Mouse (Mus musculus): ENCODE measurements around the gene Krt7. TPM values are rescaled to one million over a fixed set of nuclear protein-coding genes. Genes with fewer than 3 reads are reported as not detected.

Krt7 gene
- polyA plus RNA-seq, 1 experiment from 2014 or later: 23.1 TPM

GRCm38 (mm10) chr15:101369382-101370100 lies 41.3 kb upstream of the Krt7 start:
- no peak for ATAC-seq (ENCODE audit: insufficient number of reproducible peaks, insufficient read depth, low FRiP score, low TSS enrichment, low read depth)
- peak overlapping the region; percentile 27; the same call in 1 of the 2 replicates for H3K4me2 ChIP-seq
- WGBS: 27% methylated on average over 12 of the region's 12 CpGs
- H3K4me3 ChIP-seq: no peak overlapping the region
- H3K9ac ChIP-seq: no peak overlapping the region
- no peaks in the 10 kb centered on the region for H3K36me3 ChIP-seq
- H3K27ac ChIP-seq: peak overlapping the region; percentile 69
- no peaks in the 10 kb centered on the region for H3K27me3 ChIP-seq
- no peaks in the 10 kb centered on the region for H3K9me3 ChIP-seq
- H3K4me1 ChIP-seq: peaks cover 31% of the 10 kb centered on the region

DNA sequence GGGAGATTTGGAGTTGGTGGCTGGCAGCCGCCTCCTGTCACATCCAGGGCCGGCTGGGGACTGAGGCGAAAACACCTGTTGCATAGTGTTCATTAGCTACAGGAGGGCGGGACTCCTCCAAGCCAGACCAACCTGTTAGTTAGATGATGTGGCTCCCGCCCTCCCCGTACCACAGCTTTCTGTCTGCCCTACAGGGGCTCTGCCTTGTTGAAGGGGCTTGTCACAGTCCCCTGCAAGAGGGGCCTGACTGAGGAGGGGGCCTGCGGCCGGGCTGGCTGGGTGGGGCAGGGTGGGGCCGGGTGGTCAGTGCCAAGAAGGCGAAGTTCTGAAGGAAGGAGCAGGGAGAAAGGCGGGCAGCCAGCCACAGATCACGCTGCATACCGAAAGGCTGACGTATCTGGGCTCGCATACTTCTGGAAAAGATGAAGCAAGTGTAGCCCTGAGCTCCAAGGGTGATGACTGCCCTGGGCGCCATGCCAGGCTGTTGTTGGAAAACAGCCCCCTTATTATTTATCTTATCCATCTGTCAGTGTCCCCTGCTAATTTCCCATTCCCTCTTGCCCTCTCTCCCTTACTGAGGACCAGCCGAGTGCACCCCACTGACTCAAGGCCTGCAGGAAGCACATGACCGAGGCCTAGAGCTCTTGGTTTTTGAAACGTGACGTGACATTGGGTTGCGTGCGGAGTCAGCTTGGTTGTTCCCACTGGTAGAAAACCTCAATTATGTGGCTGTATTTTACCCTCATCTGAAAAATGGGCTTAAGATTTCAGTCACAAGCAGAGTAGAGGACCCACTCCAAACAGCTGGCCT lies 40.5 kb upstream of the Krt7 start, which contains the start of gene Krt80:
Gene Krt80, minus strand, starts transcription at position 62 of the 811 bp plus-strand sequence.
- H3K4me2 ChIP-seq: peak within 1 kb of the TSS; percentile 27; the same call in 1 of the 2 replicates
- no peaks in the 10 kb centered on the region for H3K9me3 ChIP-seq
- H3K27ac ChIP-seq: peak within 1 kb of the TSS; percentile 69
- ATAC-seq (ENCODE audit: insufficient number of reproducible peaks, insufficient read depth, low FRiP score, low TSS enrichment, low read depth): peak; percentile 59; the same call in 1 of the 2 replicates
- no peaks in the 10 kb centered on the region for H3K27me3 ChIP-seq
- H3K9ac ChIP-seq: no peak within 1 kb of the TSS
- H3K4me1 ChIP-seq: peaks cover 32% of the 10 kb centered on the region
- no peaks in the 10 kb centered on the region for H3K36me3 ChIP-seq
- 41% methylated on average over 22 of the region's 22 CpGs for WGBS
- H3K4me3 ChIP-seq: no peak within 1 kb of the TSS

DNA sequence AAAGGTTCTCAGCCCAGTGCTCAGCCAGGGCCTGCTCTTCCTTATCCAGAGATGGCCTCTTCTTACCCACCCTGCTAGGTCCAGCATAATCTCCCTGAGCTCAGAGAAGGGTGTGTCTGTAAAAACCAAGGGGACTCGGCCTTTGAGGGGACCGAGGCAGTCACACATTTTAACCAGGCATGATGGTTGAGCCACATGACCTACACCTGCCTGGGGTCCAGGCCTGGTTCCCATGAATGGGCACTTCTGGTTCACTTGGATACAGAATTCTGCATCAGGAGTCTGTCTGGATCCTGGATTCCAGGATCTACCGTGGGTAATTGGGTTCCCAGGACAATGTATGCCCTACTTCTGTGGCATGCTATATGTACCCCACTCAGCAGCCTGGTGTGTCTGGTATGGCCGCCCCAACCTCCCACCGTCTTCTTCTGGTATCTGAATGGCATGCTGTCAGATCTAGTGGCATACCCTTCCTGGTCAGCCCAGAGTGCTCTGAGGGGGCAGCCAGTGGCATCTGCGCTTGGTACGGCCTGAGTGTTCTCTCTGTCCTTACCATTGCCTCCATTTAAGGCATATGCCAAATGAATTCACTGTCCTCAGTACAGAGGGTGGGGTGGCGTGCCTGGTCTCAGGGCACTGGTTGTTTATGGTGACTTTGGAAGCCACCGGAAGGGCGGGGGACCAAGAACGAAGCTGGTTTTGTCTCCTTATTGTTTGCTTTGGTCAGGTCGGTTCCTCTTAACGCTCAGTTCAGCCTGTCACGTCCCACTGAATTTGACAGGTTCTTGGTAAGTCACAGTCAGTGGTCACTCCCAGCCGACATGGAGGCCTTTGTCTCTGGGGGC lies 39.5 kb upstream of the Krt7 start:
- H3K36me3 ChIP-seq: no peaks in the 10 kb centered on the region
- H3K4me2 ChIP-seq: no peak overlapping the region
- no peak overlapping the region for H3K4me3 ChIP-seq
- no peak overlapping the region for H3K9ac ChIP-seq
- ATAC-seq (ENCODE audit: insufficient number of reproducible peaks, insufficient read depth, low FRiP score, low TSS enrichment, low read depth): no peak
- peaks cover 27% of the 10 kb centered on the region for H3K4me1 ChIP-seq
- H3K27me3 ChIP-seq: no peaks in the 10 kb centered on the region
- no peak overlapping the region for H3K27ac ChIP-seq
- WGBS: 86% methylated on average over 15 of the region's 15 CpGs
- H3K9me3 ChIP-seq: no peaks in the 10 kb centered on the region

GRCm38 (mm10) chr15:101372131-101372977 lies 38.5 kb upstream of the Krt7 start:
- Histone ChIP-seq H3K4me2 (no peak overlapping the region), H3K4me1 (peaks cover 27% of the 10 kb centered on the region), H3K27ac (no peak overlapping the region), H3K36me3 (no peaks in the 10 kb centered on the region), H3K9me3 (no peaks in the 10 kb centered on the region), H3K27me3 (no peaks in the 10 kb centered on the region), H3K4me3 (no peak overlapping the region), H3K9ac (no peak overlapping the region; the same call in 1 of the 2 replicates)
- ATAC-seq (ENCODE audit: insufficient number of reproducible peaks, insufficient read depth, low FRiP score, low TSS enrichment, low read depth): no peak
- 63% methylated on average over 7 of the region's 7 CpGs for WGBS

DNA sequence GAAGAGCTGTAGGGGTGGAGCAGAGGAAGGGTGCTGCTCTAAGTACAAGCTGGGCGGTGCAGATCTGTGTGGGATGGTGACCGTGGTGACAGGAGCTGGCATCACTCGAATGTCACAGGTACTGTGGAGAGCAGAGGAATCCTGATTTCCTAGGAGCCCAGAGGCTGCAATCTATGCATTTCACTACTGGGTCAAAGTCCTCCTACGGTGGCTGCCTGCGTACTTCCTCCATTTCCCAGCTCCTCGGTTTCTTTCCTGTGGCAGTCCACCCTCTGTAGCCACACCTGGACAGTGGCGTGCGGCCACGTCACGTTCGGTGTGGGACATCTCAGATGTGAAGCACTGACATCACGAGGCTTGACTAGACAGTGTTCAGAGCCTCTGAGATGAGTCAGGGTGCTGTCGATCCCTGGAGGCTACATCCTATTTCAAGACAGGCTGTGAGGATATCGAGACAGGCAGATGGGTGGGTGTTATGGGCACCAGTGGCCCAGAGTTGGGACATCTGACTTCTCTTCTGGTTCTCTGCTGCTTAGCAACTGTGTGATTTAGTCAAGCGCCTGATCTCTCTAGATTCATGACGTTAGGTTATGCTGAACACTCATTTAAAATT lies 37.5 kb upstream of the Krt7 start:
- Histone ChIP-seq H3K9me3 (no peaks in the 10 kb centered on the region), H3K4me2 (no peak overlapping the region), H3K27me3 (no peaks in the 10 kb centered on the region), H3K36me3 (no peaks in the 10 kb centered on the region), H3K4me1 (peaks cover 27% of the 10 kb centered on the region), H3K9ac (no peak overlapping the region), H3K4me3 (no peak overlapping the region), H3K27ac (no peak overlapping the region)
- WGBS: 84% methylated on average over 16 of the region's 16 CpGs
- ATAC-seq (ENCODE audit: insufficient number of reproducible peaks, insufficient read depth, low FRiP score, low TSS enrichment, low read depth): no peak

- H3K9me3 ChIP-seq: no peaks in the 10 kb centered on the region
- H3K4me1 ChIP-seq: peaks cover 16% of the 10 kb centered on the region
- no peaks in the 10 kb centered on the region for H3K27me3 ChIP-seq
- no peaks in the 10 kb centered on the region for H3K36me3 ChIP-seq
- H3K4me2 ChIP-seq: no peak overlapping the region
- 41% methylated on average over 4 of the region's 4 CpGs for WGBS
- H3K27ac ChIP-seq: no peak overlapping the region
- no peak for ATAC-seq (ENCODE audit: insufficient number of reproducible peaks, insufficient read depth, low FRiP score, low TSS enrichment, low read depth)
- H3K4me3 ChIP-seq: no peak overlapping the region
- no peak overlapping the region for H3K9ac ChIP-seq
These were observed 36.0 kb upstream of the Krt7 start for GRCm38 (mm10) chr15:101374879-101375278.

GRCm38 (mm10) chr15:101375956-101376775 lies 34.7 kb upstream of the Krt7 start:
- Histone ChIP-seq H3K4me2 (no peak overlapping the region), H3K27ac (no peak overlapping the region), H3K4me3 (no peak overlapping the region), H3K9ac (no peak overlapping the region), H3K27me3 (no peaks in the 10 kb centered on the region), H3K36me3 (no peaks in the 10 kb centered on the region), H3K9me3 (no peaks in the 10 kb centered on the region), H3K4me1 (peaks cover 8% of the 10 kb centered on the region)
- ATAC-seq (ENCODE audit: insufficient number of reproducible peaks, insufficient read depth, low FRiP score, low TSS enrichment, low read depth): no peak
- 78% methylated on average over 6 of the region's 6 CpGs for WGBS

DNA sequence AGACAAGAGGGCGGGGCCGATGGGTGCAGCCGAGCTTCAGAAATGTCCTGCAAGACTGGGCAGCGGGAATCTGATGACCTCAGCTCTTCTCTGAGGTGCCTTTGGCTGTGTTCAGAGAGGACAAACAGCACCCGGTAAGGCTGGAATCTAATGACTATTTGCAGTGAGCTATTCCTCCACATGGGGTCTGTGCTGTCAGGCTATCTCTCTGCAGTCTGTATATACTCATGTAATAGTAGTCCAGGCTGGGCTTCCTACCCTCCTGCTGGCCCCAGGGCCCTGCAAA lies 34.1 kb upstream of the Krt7 start:
- no peaks in the 10 kb centered on the region for H3K36me3 ChIP-seq
- H3K4me2 ChIP-seq: no peak overlapping the region
- H3K4me3 ChIP-seq: no peak overlapping the region
- H3K9me3 ChIP-seq: no peaks in the 10 kb centered on the region
- no peaks in the 10 kb centered on the region for H3K27me3 ChIP-seq
- H3K9ac ChIP-seq: no peak overlapping the region
- peaks cover 8% of the 10 kb centered on the region for H3K4me1 ChIP-seq
- no peak overlapping the region for H3K27ac ChIP-seq
- ATAC-seq (ENCODE audit: insufficient number of reproducible peaks, insufficient read depth, low FRiP score, low TSS enrichment, low read depth): no peak
- 78% methylated on average over 5 of the region's 5 CpGs for WGBS

DNA sequence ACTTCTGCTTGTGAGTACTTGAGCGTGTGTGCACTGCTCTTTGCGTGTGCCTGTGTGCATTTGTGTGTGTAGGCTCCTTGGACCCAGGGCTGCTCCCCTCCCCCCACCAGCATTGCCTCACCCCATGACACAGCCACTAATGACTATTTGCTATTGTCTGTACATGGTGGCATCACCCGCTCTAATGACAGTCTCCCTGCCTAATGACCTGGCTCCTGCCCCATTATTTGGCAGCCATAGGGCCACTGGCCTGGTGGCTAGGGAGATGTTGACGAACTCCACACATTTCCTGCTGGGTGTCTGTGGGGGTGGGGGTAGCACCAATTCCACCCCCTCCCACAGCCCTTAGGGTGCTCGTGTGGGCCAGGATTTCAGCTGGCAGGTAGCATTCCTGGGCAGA lies 32.2 kb upstream of the Krt7 start:
- H3K9ac ChIP-seq: no peak overlapping the region
- H3K9me3 ChIP-seq: no peaks in the 10 kb centered on the region
- H3K27ac ChIP-seq: no peak overlapping the region
- H3K4me1 ChIP-seq: peaks cover 8% of the 10 kb centered on the region
- no peaks in the 10 kb centered on the region for H3K36me3 ChIP-seq
- no peak for ATAC-seq (ENCODE audit: insufficient number of reproducible peaks, insufficient read depth, low FRiP score, low TSS enrichment, low read depth)
- H3K27me3 ChIP-seq: no peaks in the 10 kb centered on the region
- no peak overlapping the region for H3K4me2 ChIP-seq
- 81% methylated on average over 5 of the region's 5 CpGs for WGBS
- no peak overlapping the region for H3K4me3 ChIP-seq

DNA sequence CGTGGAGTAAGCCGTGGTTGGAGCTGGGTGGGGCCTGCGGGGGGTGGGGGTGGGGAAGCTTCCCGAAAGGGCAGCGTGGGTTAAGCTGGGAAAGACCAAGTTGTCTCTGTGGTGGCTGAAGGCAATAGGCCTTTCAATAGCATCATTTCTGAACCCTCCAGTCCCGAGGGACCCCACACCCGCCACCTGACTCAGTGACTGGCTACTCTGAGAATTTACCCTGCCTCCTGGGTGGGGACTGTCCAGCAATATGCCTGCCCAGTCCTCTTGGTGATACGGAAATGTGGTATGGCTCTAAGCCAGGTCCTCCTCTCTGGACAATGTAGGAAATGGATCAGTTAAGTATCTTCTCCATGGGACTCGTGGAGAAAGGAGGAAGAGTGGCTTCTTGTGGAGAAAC lies 29.1 kb upstream of the Krt7 start:
- no peaks in the 10 kb centered on the region for H3K36me3 ChIP-seq
- no peaks in the 10 kb centered on the region for H3K9me3 ChIP-seq
- no peak overlapping the region for H3K9ac ChIP-seq
- H3K4me1 ChIP-seq: no peaks in the 10 kb centered on the region
- H3K4me2 ChIP-seq: no peak overlapping the region
- no peaks in the 10 kb centered on the region for H3K27me3 ChIP-seq
- no peak overlapping the region for H3K27ac ChIP-seq
- ATAC-seq (ENCODE audit: insufficient number of reproducible peaks, insufficient read depth, low FRiP score, low TSS enrichment, low read depth): no peak
- H3K4me3 ChIP-seq: no peak overlapping the region
- 62% methylated on average over 9 of the region's 9 CpGs for WGBS

Data from embryonic facial prominence, embryonic 13.5 days (tissue).